Comparison of ENCODE assay signal across 10 mouse cellular contexts in genomic region chr5:142899057-142899601, GRCm38 (mm10). TPM values are rescaled to one million over a fixed set of nuclear protein-coding genes. Genes with fewer than 3 reads are reported as not detected.
DNase-seq lines count a peak whose midpoint lies in the region; ATAC-seq and TF ChIP-seq lines count a peak whose summit lies in the region.
"Had no signal": no experiment of that assay in that cellular context is flagged by ENCODE, and none has a peak within 500 bp of the region (broad histone marks: within the 10 kb centered on the region; RNA-seq: fewer than 3 reads in every experiment).

No protein-coding gene starts in this region.

- H3K36me3 ChIP-seq in MEL (ENCODE audit: control insufficient read depth in 1 of 2, insufficient read depth in 2 of 2, low read length in 2 of 2): peaks cover 6 to 9% of the 10 kb centered on the region in 2 experiments
- peaks cover 50% of the 10 kb centered on the region for H3K36me3 ChIP-seq in intestine, postnatal 0 days (ENCODE audit: control insufficient read depth, insufficient read depth)

- 75% methylated on average over 9 of the region's 9 CpGs for WGBS in intestine, postnatal 0 days

- TF ChIP-seq CTCF in MEL (IDR thresholded peaks at IDR 0.05 in 2 of 3, conservative IDR thresholded peaks at IDR 0.05 in 1 of 3; ENCODE audit: control insufficient read depth in 1 of 3, insufficient read depth in 1 of 3, low read depth in 2 of 3, low read length in 3 of 3, poor library complexity in 1 of 3, severe bottlenecking in 1 of 3): no peak
- no peak; the same call in 1 of the 2 replicates for TF ChIP-seq CTCF in intestine, postnatal 0 days (IDR thresholded peaks at IDR 0.05; ENCODE audit: low read depth)

- no peak overlapping the region for H3K4me3 ChIP-seq in MEL (ENCODE audit: control insufficient read depth in 1 of 2, insufficient read depth in 1 of 2, low read depth in 2 of 2, low read length in 2 of 2)
- no peak overlapping the region for H3K4me3 ChIP-seq in intestine, postnatal 0 days (ENCODE audit: low read depth, low read length)
- H3K4me3 ChIP-seq: midbrain, embryonic 10.5 days had no signal

- H3K9me3 ChIP-seq in MEL (replicated peaks; ENCODE audit: insufficient read depth, low read length): no peaks in the 10 kb centered on the region
- no peaks in the 10 kb centered on the region for H3K9me3 ChIP-seq in intestine, postnatal 0 days (ENCODE audit: control insufficient read depth)
- H3K9me3 ChIP-seq: midbrain, embryonic 10.5 days had no signal

- peaks cover 2 to 7% of the 10 kb centered on the region in 2 experiments; a peak in 2 of 4 replicates for H3K4me1 ChIP-seq in MEL (ENCODE audit: control insufficient read depth in 1 of 2, insufficient read depth in 2 of 2, low read length in 2 of 2)
- H3K4me1 ChIP-seq in intestine, postnatal 0 days (replicated peaks; ENCODE audit: control insufficient read depth, insufficient read depth, low read length): peaks cover 3% of the 10 kb centered on the region; the same call in 1 of the 2 replicates

- intact Hi-C loops in left cerebral cortex, postnatal 4 days (cut with DNase I): no loop called here

- TF ChIP-seq POLR2A in MEL (IDR thresholded peaks at IDR 0.05; ENCODE audit: control insufficient read depth in 1 of 2, insufficient read depth in 1 of 2, low read depth in 1 of 2, low read length in 2 of 2, poor library complexity in 1 of 2): no peak; a peak in 1 of 4 replicates

- no peak overlapping the region for H3K4me2 ChIP-seq in intestine, postnatal 0 days (replicated peaks; ENCODE audit: low read depth)

- no peak for TF ChIP-seq EP300 in MEL (IDR thresholded peaks at IDR 0.05; ENCODE audit: low read depth in 1 of 2, low read length in 2 of 2)

- ATAC-seq in intestine, postnatal 0 days: no peak

- TF ChIP-seq RAD21 in MEL (IDR thresholded peaks at IDR 0.05; ENCODE audit: low read depth, low read length): no peak

- no peak overlapping the region for H3K27ac ChIP-seq in MEL (ENCODE audit: control insufficient read depth, low read depth, low read length)
- H3K27ac ChIP-seq in intestine, postnatal 0 days (ENCODE audit: low read depth, low read length): peak overlapping the region; percentile 28; the same call in 1 of the 2 replicates
- H3K27ac ChIP-seq: midbrain, embryonic 10.5 days had no signal

- H3K27me3 ChIP-seq in MEL (ENCODE audit: control insufficient read depth in 1 of 2, insufficient read depth in 2 of 2, low read length in 2 of 2): no peaks in the 10 kb centered on the region
- no peaks in the 10 kb centered on the region for H3K27me3 ChIP-seq in intestine, postnatal 0 days (replicated peaks; ENCODE audit: control insufficient read depth, insufficient read depth, low read length)

- H3K79me2 ChIP-seq in MEL (ENCODE audit: control insufficient read depth, insufficient read depth, low read length, poor library complexity): peaks cover 8% of the 10 kb centered on the region

- no peak overlapping the region for H3K9ac ChIP-seq in MEL (ENCODE audit: control insufficient read depth, low read depth, low read length, poor library complexity, severe bottlenecking)
- no peak overlapping the region for H3K9ac ChIP-seq in intestine, postnatal 0 days (ENCODE audit: low read depth, low read length)

- DNase-seq in left cerebral cortex, adult 18-20 months (ENCODE audit: low spot score in 2 of 2): peak; percentile 82 to 91
- DNase-seq in left cerebral cortex, postnatal 4 days: no peak
- DNase-seq in MEL (ENCODE audit: low read depth, low spot score): peak; percentile 30
- peak; percentile 72 to 74 for DNase-seq in right cerebral cortex, postnatal 10 days (ENCODE audit: low spot score in 2 of 2)
- DNase-seq in lung, postnatal 10 days: no peak
- DNase-seq in ovary, postnatal 14 days (ENCODE audit: low spot score): no peak
- no peak for DNase-seq in thymus, postnatal 0 days (ENCODE audit: low spot score)
- DNase-seq: thymus, adult 2 months had no signal

TF ChIP-seq in MEL, 35 proteins besides CTCF, POLR2A, EP300 and RAD21:
- no peak for TF ChIP-seq BHLHE40 (IDR thresholded peaks at IDR 0.05; ENCODE audit: borderline replicate concordance, low read depth, low read length)
- TF ChIP-seq USF2 (IDR thresholded peaks at IDR 0.05; ENCODE audit: borderline replicate concordance in 1 of 2, insufficient read depth in 1 of 2, low read depth in 1 of 2, low read length in 2 of 2): no peak

RNA-seq across cellular contexts. Expression of gene Fbxl18, which starts 3.9 kb away (rescaled TPM):
- 10 to 100 TPM; 28.7 to 28.8 TPM for total RNA-seq in left cerebral cortex, adult 18-20 months (2021)
- 10 to 100 TPM; 34.6 to 35.8 TPM for total RNA-seq in left cerebral cortex, postnatal 4 days (2021)
- 3.9 and 4.6 TPM in 2 replicates for total RNA-seq in MEL (2012; rRNA removed)
- polyA plus RNA-seq in MEL (2012; ENCODE audit: insufficient read depth in 1 of 2, insufficient read length in 2 of 2, low read depth in 1 of 2, low replicate concordance in 2 of 2, missing spikeins in 1 of 2): 1 to 10 TPM in 1 of 2 experiments, not detected in 1; 7.4 TPM
- polyA plus RNA-seq in intestine, postnatal 0 days (2015; fragmentation: Nextera tagmentation; extraction: Ambion mirVana): 5.6 and 6.2 TPM in 2 replicates
- polyA plus RNA-seq in thymus, postnatal 0 days (2015; fragmentation: Nextera tagmentation; extraction: Ambion mirVana): 4.7 and 5.9 TPM in 2 replicates

RNA-seq across cellular contexts. Expression of gene Actb, which starts 7.4 kb away (rescaled TPM):
- 1,000 to 10,000 TPM; 2,346 to 2,379 TPM for total RNA-seq in left cerebral cortex, adult 18-20 months (2021)
- 1,000 to 10,000 TPM; 5,289 to 5,459 TPM for total RNA-seq in left cerebral cortex, postnatal 4 days (2021)
- total RNA-seq in MEL (2012; rRNA removed): 3,019 and 3,042 TPM in 2 replicates
- polyA plus RNA-seq in MEL (2012; ENCODE audit: insufficient read depth in 1 of 2, insufficient read length in 2 of 2, low read depth in 1 of 2, low replicate concordance in 2 of 2, missing spikeins in 1 of 2): 1,000 to 10,000 TPM; 1,403 to 4,417 TPM
- 22,808 and 23,070 TPM in 2 replicates for polyA plus RNA-seq in intestine, postnatal 0 days (2015; fragmentation: Nextera tagmentation; extraction: Ambion mirVana)
- 27,108 and 27,970 TPM in 2 replicates for polyA plus RNA-seq in thymus, postnatal 0 days (2015; fragmentation: Nextera tagmentation; extraction: Ambion mirVana)

Comparison
In these comparisons a context has a peak if more than half of its experiments do, and no peak if none do; other contexts are left out.
1. DNase-seq: peak in left cerebral cortex, adult 18-20 months (2 of 2), MEL (single experiment) and right cerebral cortex, postnatal 10 days (2 of 2); none in left cerebral cortex, postnatal 4 days (single experiment), lung, postnatal 10 days (single experiment), ovary, postnatal 14 days (single experiment) and thymus, postnatal 0 days (single experiment).